Mouse (Mus musculus) cerebellum, postnatal 25 days (tissue): ENCODE results near the gene Lrrc45.

Source experiments
- DNase-seq, 2 experiments: peaks; one replicate each; pipeline ENCODE4 v3.0.0; 2021; ENCODE audit warnings: mixed read lengths in 2 of 2

Lrrc45 gene

DNA sequence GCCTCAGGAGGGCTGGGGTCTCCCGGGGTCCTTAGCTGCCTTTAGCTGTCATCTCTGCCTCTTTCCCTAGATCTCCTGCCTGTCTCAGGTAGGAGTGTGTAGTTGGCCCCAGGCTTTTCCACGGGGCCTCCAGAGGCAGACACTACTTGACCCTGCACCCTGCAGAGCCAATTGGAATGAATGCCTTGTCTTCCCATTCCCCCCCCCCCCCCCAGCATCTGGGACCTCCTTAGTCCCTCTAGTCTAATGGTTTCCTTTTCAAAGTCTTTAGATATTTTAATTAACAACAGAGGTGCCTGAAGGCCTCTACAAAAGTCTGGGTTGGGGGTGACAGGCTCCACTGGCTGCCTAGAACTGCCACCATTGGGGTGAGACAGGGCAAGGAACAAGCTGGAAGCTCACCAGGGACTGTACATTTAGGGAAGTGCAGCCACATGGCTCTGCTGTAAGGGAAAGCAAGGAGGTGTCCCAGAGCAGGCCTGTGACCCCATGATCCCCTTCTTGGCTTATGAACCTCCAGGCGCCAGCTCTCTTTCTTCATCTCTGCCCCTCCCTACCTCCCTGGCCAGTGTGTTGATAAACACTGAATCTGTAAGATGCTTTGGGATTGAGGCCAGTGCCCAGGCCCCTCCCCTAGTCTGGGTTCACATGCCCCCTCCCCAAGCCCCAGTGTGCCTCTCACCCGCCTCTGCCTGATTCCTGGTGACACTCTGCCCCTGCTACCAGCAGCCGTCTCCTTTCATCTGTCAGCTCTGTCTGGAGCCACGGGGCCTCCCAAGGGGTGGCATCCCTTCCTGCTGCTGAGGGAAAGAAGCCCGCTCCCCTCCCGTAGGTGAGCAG is 9.0 kb upstream of the Lrrc45 start:
- DNase-seq, result no peak

DNA sequence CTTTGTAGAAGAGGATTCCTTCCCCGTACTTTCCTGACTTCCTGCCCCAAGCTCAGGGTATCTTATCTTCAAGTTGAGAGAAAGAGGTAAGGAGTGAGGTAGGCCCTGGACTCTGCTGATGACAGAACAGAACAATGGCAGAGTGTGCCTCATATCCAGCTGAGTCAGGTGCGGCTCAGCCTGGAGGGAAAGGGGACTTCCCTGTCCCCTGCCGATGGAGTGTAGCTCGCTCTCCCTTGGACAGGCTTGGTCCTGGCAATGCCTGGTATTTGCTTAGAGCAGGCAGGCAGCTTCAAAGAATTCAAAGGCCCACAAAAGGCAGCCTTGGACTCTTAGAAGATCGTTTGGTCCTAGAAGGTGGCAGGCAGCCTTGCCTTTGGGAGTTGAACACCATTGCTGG is 7.6 kb upstream of the Lrrc45 start:
- DNase-seq, result no peak

DNA sequence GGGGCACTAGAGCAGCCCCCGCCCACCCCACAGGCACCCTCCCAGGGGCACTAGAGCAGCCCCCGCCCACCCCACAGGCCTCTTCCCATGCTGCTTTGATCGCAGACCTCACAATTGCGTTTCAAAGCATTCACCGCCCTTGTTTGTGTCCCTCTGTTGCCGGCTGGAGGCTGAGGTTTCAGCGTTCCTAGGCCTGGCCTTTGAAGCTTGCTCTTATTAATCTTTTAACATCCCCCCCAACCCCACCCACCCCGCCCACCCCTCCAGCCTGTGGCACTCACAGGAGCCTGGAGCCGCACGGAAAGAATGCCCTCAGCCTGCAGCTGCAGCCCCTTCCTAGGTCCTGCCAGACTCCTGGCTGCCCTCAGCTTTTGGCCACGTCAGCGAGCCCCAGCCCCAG is 6.5 kb upstream of the Lrrc45 start:
- DNase-seq, result no peak

GRCm38 (mm10) chr11:120707969-120708368 is 5.8 kb upstream of the Lrrc45 start:
- DNase-seq, result no peak

DNA sequence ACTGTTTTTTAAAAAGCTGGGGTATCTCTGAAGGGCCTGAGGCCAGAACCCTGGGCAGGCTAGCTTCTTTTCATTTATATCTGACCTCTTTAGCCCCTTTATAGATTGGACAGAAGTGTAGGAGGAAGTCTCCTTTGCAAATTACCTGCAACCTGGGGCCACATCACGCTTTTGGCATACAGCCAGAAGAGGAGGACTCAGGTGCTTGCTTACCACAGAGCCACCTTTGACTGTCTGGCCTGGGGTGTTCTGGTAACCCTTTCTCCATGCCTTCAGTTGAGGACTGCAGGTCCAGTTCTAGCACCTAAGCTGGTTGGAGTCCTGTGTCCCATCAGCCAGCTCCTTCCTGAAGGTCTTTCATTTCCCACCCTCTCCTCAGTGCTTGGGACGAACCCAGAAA is 4.2 kb upstream of the Lrrc45 start:
- DNase-seq, result no peak

DNA sequence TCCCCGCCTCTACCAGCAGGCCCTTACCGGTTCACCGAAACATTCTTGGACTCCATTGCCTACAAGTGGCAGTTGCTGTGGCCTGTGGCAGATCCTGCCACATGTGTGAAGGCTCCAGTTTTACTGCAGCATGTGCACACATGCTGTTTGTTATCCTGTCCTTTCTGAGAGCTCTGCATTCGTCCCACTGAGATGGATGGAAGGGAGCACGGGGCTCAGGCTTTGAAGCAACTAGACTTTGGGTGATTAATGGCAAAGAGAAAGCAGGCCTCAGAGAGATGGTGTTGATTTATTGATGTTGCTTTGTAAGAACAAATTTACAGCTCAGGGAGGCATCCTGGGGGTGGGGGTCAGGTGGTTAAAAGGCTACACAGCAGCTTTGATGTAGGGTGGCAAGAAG is 3.1 kb upstream of the Lrrc45 start:
- DNase-seq, result no peak

GRCm38 (mm10) chr11:120711980-120712604 is 1.6 kb upstream of the Lrrc45 start:
- DNase-seq, result no peak

- peak; percentile 59 to 74 for DNase-seq
Measured at GRCm38 (mm10) chr11:120712771-120713568, 755 bp upstream of the Lrrc45 start.

DNA sequence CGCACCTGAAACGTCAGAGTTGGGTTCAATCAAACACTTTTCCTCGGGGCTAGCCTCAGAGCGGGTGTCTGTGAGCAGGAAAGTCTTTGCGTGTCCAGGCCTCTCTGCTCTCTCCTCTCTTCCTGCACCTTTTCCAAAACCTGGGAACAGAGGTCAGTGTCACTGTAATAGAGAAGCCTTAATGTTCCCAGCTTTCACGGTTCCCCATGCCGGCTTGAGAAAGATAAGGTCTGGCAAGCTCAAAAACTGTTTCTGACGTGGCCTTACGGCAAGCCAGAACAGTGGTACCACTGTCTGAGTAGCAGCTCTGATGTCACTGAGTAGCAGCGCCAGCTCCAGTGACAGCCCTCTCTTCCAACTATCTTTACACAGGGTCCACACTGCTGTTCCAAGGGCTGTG is 821 bp downstream of the Lrrc45 start:
- DNase-seq, result no peak

GRCm38 (mm10) chr11:120715131-120715530 is 1.4 kb downstream of the Lrrc45 start:
- DNase-seq, result no peak

DNA sequence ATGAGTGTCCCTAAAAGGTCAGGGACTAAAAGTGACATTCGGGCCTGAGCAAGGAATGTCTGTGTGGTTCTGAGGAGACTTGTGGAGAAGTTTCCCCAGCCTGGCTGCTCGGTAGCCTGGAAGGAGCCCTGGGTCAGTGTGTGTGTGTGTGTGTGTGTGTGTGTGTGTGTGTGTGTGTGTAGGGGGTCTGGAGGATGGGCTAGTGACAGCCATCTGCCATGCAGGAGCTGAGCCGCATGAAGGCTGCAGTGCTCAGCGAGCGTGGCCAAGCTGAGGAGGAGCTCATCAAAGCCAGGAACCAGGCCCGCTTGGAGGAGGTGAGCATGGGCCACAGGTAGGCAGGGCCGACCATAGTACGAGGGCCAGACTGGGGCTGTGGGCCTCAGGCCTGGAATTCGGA is 5.5 kb downstream of the Lrrc45 start:
- DNase-seq, result peak in 1 of 2 experiments; percentile 23

- peak in 1 of 2 experiments; percentile 37 for DNase-seq
Measured at GRCm38 (mm10) chr11:120719841-120720376, 6.2 kb downstream of the Lrrc45 start.

GRCm38 (mm10) chr11:120720450-120720849 is 6.7 kb downstream of the Lrrc45 start:
- DNase-seq, result peak; percentile 93 to 96

GRCm38 (mm10) chr11:120721124-120722066 is 7.7 kb downstream of the Lrrc45 start, which contains the start of gene Rac3:
Rac3 (plus strand) TSS chr11:120721470.
- peak; percentile 83 to 92 for DNase-seq

- DNase-seq, result no peak
Measured at GRCm38 (mm10) chr11:120722067-120722630, 8.4 kb downstream of the Lrrc45 start.

GRCm38 (mm10) chr11:120722761-120723382 is 9.1 kb downstream of the Lrrc45 start:
- no peak for DNase-seq

DNA sequence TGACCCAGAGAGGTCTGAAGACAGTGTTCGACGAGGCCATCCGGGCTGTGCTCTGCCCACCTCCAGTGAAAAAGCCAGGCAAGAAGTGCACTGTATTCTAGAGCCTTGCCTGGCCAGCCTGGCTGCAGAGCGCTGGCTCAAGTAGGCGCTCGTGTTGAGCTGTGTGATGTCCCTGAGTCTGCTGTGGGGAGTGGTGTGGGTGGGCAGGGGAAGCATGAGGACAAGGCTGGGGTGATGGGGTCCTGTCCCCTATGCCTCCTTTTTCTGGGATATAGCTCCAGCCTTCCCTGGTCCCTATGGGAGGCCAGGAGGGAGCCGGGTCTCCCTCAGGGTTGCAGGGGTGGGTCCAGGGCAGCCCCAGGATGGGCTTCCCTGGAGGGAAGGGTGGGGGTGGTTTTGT is 9.8 kb downstream of the Lrrc45 start:
- DNase-seq, result no peak

GRCm38 (mm10) chr11:120726243-120727168 is 12.8 kb downstream of the Lrrc45 start:
- DNase-seq, result no peak

DNA sequence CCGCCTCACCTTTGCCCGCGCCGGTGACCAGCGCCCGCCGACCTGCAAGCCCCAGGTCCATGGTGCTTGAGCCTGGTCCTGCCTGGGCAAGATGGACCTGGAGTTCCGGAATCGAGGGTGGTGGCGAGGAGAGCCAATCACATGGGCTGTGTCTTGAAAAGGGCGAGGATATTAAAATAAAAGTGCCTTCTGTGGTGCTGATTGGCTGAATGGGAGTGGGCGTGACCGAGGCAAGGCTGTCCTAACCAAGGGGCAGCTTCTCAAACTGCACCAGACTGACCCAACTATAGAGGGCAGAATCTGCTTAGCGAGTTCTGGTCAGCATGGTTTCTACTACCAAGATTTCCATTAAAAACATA is 13.4 kb downstream of the Lrrc45 start, which contains the start of gene Dcxr:
Gene Dcxr, minus strand, starts transcription at position 113 of the 359 bp plus-strand sequence.
- DNase-seq, result peak; percentile 78 to 86

DNA sequence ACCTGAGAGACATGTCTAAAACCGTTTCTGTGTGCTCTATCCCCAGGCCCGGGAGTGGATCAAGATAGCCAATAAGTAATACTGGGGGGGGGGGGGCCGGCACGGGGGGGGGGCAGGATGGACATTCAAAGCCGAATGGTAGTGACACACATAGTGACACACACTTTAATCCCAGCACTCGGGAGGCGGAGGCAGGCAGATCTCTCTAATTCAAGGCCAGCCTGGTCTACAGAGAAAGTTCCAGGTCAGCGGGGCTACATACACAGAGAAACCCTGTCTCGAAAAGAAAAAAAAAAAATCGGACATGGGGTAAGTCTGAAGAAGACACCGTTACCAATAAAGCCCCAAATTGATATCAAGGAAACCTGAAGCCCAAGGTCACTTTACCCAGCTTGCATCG is 13.8 kb downstream of the Lrrc45 start:
- no peak for DNase-seq
